Mouse (Mus musculus) megakaryocyte, embryonic 14.5 days (primary cell): Measurements from ENCODE around the gene Ccng2.
A peak's percentile ranks its signal among the peaks of the same experiment; 100 is the strongest.

ENCODE experiments used
- FLI1 ChIP-seq: IDR thresholded peaks from 2 replicates; pipeline ENCODE4 v1.6.1; 2012; ENCODE audit warnings: low read length, inconsistent platforms, mixed read lengths
- GATA1 ChIP-seq: IDR thresholded peaks from 3 replicates; pipeline ENCODE4 v1.6.1; 2012; ENCODE audit warnings: mixed read lengths, low read length, inconsistent platforms, borderline replicate concordance

- TF ChIP-seq GATA1: peak; percentile 71; the same call in 1 of the 3 replicates
- TF ChIP-seq FLI1: no peak
Measured at GRCm38 (mm10) chr5:93239590-93240544, 27.2 kb upstream of the Ccng2 start.
